Mouse (Mus musculus): ENCODE data around the gene Celf2.
"Not testable (repeated sequence)": the region's sequence is repeated elsewhere in the genome, so short reads cannot be mapped to it uniquely, and the experiment has no call there.

Celf2 gene

GRCm38 (mm10) chr2:7509463-7509862 is at the start of gene Celf2:
Gene Celf2 (minus strand): TSS chr2:7509563.
- TF ChIP-seq GATA4 (IDR thresholded peaks at IDR 0.05; ENCODE audit: insufficient replicate concordance, low read length), result not testable (repeated sequence)

- no peak for TF ChIP-seq GATA4 (IDR thresholded peaks at IDR 0.05; ENCODE audit: insufficient replicate concordance, low read length)
Measured at GRCm38 (mm10) chr2:7555144-7555892, 46.0 kb upstream of the Celf2 start.

GRCm38 (mm10) chr2:7554601-7555000 is 45.2 kb upstream of the Celf2 start:
- no peak for TF ChIP-seq GATA4 (IDR thresholded peaks at IDR 0.05; ENCODE audit: insufficient replicate concordance, low read length)

- no peak for TF ChIP-seq GATA4 (IDR thresholded peaks at IDR 0.05; ENCODE audit: insufficient replicate concordance, low read length)
Measured at GRCm38 (mm10) chr2:7552887-7553286, 43.5 kb upstream of the Celf2 start.

GRCm38 (mm10) chr2:7548886-7549285 is 39.5 kb upstream of the Celf2 start:
- TF ChIP-seq GATA4 (IDR thresholded peaks at IDR 0.05; ENCODE audit: insufficient replicate concordance, low read length), result no peak

- no peak for TF ChIP-seq GATA4 (IDR thresholded peaks at IDR 0.05; ENCODE audit: insufficient replicate concordance, low read length)
Measured at GRCm38 (mm10) chr2:7534615-7535204, 25.3 kb upstream of the Celf2 start.

GRCm38 (mm10) chr2:7534195-7534594 is 24.8 kb upstream of the Celf2 start:
- no peak for TF ChIP-seq GATA4 (IDR thresholded peaks at IDR 0.05; ENCODE audit: insufficient replicate concordance, low read length)

- no peak for TF ChIP-seq GATA4 (IDR thresholded peaks at IDR 0.05; ENCODE audit: insufficient replicate concordance, low read length)
Measured at GRCm38 (mm10) chr2:7531185-7531960, 22.0 kb upstream of the Celf2 start.

- TF ChIP-seq GATA4 (IDR thresholded peaks at IDR 0.05; ENCODE audit: insufficient replicate concordance, low read length), result no peak
Measured at GRCm38 (mm10) chr2:7530461-7531184, 21.3 kb upstream of the Celf2 start.

GRCm38 (mm10) chr2:7529637-7530036 is 20.3 kb upstream of the Celf2 start:
- no peak for TF ChIP-seq GATA4 (IDR thresholded peaks at IDR 0.05; ENCODE audit: insufficient replicate concordance, low read length)

GRCm38 (mm10) chr2:7526696-7527095 is 17.3 kb upstream of the Celf2 start:
- no peak for TF ChIP-seq GATA4 (IDR thresholded peaks at IDR 0.05; ENCODE audit: insufficient replicate concordance, low read length)

GRCm38 (mm10) chr2:7519473-7519872 is 10.1 kb upstream of the Celf2 start:
- no peak for TF ChIP-seq GATA4 (IDR thresholded peaks at IDR 0.05; ENCODE audit: insufficient replicate concordance, low read length)

- TF ChIP-seq GATA4 (IDR thresholded peaks at IDR 0.05; ENCODE audit: insufficient replicate concordance, low read length), result no peak
Measured at GRCm38 (mm10) chr2:7493420-7493819, 15.9 kb downstream of the Celf2 start.

- no peak for TF ChIP-seq GATA4 (IDR thresholded peaks at IDR 0.05; ENCODE audit: insufficient replicate concordance, low read length)
Measured at GRCm38 (mm10) chr2:7484974-7485373, 24.4 kb downstream of the Celf2 start.

- TF ChIP-seq GATA4 (IDR thresholded peaks at IDR 0.05; ENCODE audit: insufficient replicate concordance, low read length), result no peak
Measured at GRCm38 (mm10) chr2:7482062-7482461, 27.3 kb downstream of the Celf2 start.
